Mouse (Mus musculus) thymus, postnatal 25 days (tissue): ENCODE results near the gene Kit.

Experiments
- DNase-seq: peaks from one replicate; pipeline ENCODE4 v3.0.0; 2022

Gene Kit

GRCm38 (mm10) chr5:75647046-75647445 lies 72.3 kb downstream of the Kit start:
- DNase-seq: no peak

GRCm38 (mm10) chr5:75650566-75650965 lies 75.8 kb downstream of the Kit start:
- DNase-seq: no peak

GRCm38 (mm10) chr5:75653431-75653830 lies 78.7 kb downstream of the Kit start:
- DNase-seq: no peak

GRCm38 (mm10) chr5:75658575-75658974 lies 83.9 kb downstream of the Kit start:
- DNase-seq: no peak

DNA sequence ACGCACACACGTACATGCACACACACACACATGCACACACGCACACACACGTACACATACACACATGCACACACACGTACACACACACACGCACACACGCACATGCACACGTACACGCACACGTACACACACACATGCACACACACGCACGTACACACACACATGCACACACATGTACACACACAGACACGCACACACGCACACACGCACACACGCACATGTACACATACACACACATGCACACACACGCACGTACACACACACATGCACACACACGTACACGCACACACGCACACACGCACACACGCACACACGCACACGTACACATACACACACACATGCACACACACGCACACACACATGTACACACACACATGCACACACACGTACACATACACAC lies 85.6 kb downstream of the Kit start:
- no peak for DNase-seq

GRCm38 (mm10) chr5:75662466-75662865 lies 87.8 kb downstream of the Kit start:
- DNase-seq: peak; percentile 9

DNA sequence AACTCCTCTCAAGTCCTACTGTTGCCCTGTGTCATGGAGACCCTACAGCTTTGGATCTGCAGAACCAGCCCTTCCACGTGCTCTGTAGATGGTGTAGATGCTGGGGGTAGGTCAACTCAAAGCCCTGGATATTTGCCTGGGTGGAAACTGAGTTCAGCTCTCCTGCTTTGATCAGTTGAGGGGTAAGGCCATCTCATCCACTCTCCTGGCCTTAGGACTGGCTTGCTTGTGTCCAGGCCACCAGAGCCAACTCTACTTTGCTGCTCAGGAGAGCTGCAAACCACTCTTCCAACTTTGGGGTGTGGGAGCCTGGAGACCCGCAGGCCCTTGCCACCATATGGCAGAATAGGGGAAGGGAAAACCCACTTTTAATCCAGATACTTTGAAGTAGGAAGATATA lies 89.1 kb downstream of the Kit start:
- DNase-seq: no peak

DNA sequence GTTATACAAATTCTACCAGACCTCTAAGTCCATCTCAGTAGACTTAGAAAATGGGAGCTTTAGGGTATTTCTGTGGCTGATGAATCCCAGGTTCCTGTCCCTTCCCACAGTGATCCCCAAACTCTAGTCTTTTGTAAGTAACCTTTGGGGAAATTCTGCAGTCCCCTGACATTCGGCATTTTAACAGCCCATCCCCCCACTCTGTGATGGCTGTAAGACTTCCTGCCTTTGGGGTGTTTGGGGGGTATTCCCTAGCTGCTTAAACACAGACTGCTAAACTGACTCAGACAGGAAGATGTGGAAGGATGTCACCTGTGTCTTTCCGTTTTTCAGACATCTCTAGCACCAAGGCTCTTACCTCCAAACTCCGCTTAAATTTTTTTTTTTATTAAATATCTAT lies 92.4 kb downstream of the Kit start:
- peak; percentile 64 for DNase-seq

DNA sequence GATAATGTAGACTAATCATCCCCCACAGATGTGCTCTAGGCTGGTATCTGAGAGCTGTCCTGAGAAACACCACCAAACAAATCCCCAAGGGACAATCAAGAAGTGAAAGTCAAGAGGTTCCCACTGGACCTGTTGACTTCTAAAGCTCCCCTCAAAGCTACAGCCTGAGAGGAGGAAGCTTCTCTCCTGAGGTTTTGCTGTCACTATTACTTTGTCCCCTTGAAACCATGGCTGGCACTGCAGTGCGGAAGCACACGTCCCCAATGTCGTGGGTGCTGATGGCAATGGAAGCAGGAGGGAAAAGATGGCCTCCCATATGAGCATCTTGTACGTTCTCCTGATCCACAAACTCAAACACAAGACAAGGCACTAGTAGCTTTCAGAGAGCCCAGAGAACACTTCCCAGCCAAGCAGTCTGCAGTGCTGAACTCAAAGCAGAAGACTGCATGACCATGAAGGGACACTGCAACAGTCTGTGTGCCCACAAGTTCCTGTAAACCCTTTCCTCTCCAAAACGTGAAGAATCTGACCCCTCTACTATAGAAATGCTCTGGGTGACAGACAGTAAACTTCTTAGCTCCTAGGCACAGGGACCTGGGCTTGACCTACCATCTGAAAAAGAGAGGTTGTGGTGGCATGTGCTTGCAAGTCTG lies 96.5 kb downstream of the Kit start:
- no peak for DNase-seq

- DNase-seq: no peak
These were observed 101.3 kb downstream of the Kit start for GRCm38 (mm10) chr5:75676024-75676423.

DNA sequence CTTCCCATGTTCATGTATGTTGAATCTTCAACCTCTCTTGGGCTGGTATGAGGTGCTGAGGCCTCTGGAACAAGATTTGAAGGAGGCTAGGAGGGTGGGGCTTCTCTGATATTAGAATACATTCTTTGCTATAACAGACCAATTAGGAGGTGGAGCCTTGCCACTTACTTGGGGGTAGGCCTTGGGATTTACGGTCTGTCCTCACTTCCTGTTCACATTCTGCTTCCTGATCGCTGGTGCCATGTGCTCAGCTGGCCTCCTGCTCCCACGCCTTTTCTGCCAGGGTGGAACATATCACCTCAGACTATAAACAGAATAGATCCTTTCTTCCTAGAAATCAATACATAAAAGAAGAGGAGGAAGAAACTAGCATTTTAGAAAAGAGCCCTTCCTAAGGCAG lies 105.2 kb downstream of the Kit start:
- DNase-seq: no peak

DNA sequence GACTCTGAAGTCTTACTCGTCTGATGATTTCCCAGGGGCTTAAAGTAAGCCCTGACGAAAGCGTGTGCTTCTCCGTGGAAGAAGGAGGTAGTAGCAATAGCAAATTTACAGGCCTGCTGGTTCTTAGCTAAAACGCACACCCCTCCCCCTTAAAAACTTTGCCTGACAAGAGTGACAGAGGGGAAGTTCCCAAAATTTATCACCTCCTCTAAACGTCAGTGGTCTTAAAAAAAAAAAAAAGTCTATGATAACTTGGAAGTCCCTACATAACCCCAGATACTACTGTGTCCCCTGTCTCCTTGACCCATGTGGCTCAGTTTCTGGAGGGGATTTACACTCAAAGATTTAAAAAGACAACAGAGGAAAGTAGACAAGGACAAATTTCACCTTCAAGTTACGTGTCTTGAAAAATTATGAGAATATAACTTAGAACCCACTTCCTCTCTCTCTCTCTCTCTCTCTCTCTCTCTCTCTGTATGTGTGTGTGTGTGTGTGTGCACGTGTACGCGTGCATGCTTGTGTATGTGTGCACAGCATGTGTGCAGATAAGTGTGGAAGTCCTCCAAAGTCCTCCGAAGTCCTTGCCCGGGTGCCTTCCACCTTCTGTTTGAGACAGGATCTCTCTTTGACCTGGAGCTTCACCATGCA lies 120.6 kb downstream of the Kit start:
- DNase-seq: no peak

DNA sequence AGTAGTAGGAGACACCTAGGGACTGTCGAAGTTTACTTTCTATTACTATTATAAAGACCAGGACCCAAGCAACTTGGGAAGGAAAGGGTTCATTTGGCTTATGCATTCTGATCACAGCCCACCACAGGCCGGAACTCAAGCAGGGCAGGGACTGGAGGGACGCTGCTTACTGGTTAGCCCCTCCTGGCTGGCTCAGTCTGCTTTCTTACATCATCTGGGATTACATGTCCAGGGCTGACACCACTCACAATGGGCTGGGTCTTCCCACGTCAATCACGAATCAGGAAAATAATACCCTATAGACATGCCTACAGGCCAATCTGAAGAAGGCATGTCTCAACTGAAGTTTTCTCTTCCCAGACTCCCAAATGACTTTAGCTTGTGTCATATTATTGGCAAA lies 122.2 kb downstream of the Kit start:
- no peak for DNase-seq

GRCm38 (mm10) chr5:75698556-75698955 lies 123.8 kb downstream of the Kit start:
- DNase-seq: no peak

- DNase-seq: no peak
These were observed 124.4 kb downstream of the Kit start for GRCm38 (mm10) chr5:75699081-75699480.

- DNase-seq: no peak
These were observed 124.8 kb downstream of the Kit start for GRCm38 (mm10) chr5:75699516-75699915.

DNA sequence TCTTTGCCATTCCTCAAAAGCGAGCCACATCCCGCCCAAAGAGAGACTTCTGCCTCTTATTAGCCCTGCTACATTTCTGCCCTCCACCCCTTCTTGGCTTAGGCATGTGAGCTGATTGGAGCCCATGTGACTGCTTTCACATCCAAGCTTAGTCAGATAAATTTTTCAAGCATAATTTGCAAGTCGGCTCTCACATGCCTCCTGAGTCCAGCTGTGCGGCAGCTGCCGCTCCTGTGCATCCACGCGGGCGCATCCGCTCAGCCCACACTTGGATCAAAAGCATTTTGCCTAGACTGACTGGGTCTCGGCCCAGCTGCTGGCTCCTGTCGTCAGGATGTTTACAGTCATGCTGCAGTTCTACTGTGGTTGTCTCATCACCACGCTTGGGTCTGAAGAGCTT lies 126.9 kb downstream of the Kit start:
- DNase-seq: no peak

- no peak for DNase-seq
These were observed 127.4 kb downstream of the Kit start for GRCm38 (mm10) chr5:75702080-75702479.

DNA sequence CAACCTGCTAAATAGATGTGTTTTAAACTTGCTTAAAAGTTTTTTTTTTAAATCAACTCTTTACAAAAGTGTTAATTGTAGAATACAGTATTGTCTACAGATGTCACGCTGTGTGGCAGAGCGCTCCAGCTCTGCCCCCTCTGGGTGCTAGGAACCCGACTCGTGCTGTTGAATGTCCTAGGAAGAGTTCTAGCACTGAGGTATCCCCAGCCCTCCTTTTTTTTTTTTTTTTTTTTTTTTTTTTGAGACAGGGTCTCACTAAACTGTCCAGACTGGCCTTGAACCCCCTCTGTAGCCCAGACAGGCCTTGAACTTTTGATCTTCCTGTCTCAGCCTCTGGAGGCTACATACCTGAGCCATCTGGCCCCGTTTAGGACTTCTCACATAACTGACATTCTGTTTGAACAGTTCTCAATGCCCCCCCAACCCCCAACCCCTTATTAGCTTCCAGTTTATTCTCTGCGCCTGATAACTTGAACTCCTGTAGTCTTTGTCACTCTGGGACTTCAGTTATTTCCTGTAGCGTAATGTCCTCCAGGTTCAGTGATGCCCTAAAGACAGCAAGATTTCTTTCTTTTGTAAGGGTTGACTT lies 130.0 kb downstream of the Kit start:
- DNase-seq: no peak

GRCm38 (mm10) chr5:75705421-75705820 lies 130.7 kb downstream of the Kit start:
- DNase-seq: no peak
